Mouse (Mus musculus) gastrocnemius, adult 2 months (tissue): ENCODE data around the gene Timmdc1. TPM values are rescaled to one million over a fixed set of nuclear protein-coding genes. Genes with fewer than 3 reads are reported as not detected.

Source experiments
- DNase-seq: peaks from one replicate; pipeline ENCODE4 v3.0.0; 2022
- H3K27ac ChIP-seq: fragments of 200-600 bp; 2 replicates; pipeline ENCODE4 v1.8.1; 2022; ENCODE audit warnings: mild to moderate bottlenecking
- H3K4me3 ChIP-seq: fragments of 200-600 bp; 2 replicates; pipeline ENCODE4 v1.8.1; 2022; ENCODE audit warnings: mild to moderate bottlenecking, moderate library complexity
- CTCF ChIP-seq: fragments of 200-600 bp; IDR thresholded peaks from 2 replicates; pipeline ENCODE4 v1.8.1; 2022; ENCODE audit warnings: antibody characterized with exemption, mild to moderate bottlenecking, moderate library complexity
- intact Hi-C: fragments of 180-260 bp; cut with DNase I; formaldehyde crosslinking; loops from one replicate; pipeline ENCODE4 v1.15.1; 2025
- long read RNA-seq, 2 experiments: library from polyadenylated mRNA; stranded (forward); transcript quantifications; one replicate each; pipeline ENCODE4 v2.0.0; 2021
- total RNA-seq, 2 experiments: library from RNA; stranded (reverse); gene quantifications; 2 replicates each; pipeline ENCODE4 v1.2.3; 2021

Timmdc1 gene
- total RNA-seq: 10 to 100 TPM; 40.9 to 54.9 TPM
- long read RNA-seq, experiment 1, transcript Timmdc1-201 (7 exons, 1,573 nt): major isoform, 6 of 9 reads
- long read RNA-seq, experiment 1, partial matches to known transcripts: 1 of 9 reads
- long read RNA-seq, experiment 1, other reads (novel, unspliced or antisense): 1 of 9 reads
- long read RNA-seq, experiment 2, transcript Timmdc1-201 (7 exons, 1,573 nt): major isoform, 7 of 10 reads
- long read RNA-seq, experiment 2, partial matches to known transcripts: 1 of 10 reads
- long read RNA-seq, experiment 2, other reads (novel, unspliced or antisense): 2 of 10 reads

- peak within 1 kb of the TSS; percentile 98 for H3K27ac ChIP-seq
- intact Hi-C loops: loop anchor here (5.0 kb wide), 1 partner anchor 40 kb away; no protein-coding TSS in a partner anchor
- peak; percentile 97 for DNase-seq
These were observed at the start of gene Timmdc1 for GRCm38 (mm10) chr16:38522129-38523084. Gene Timmdc1, minus strand, starts transcription at chr16:38522663.

GRCm38 (mm10) chr16:38571481-38571880 is 49.0 kb upstream of the Timmdc1 start:
- no peak for DNase-seq
- intact Hi-C loops: no loop called here
- no peak overlapping the region for H3K4me3 ChIP-seq
- no peak for TF ChIP-seq CTCF
- H3K27ac ChIP-seq: no peak overlapping the region

More at GRCm38 (mm10) chr16:38522129-38523084, at the start of gene Timmdc1:
- TF ChIP-seq CTCF: peak; percentile 29
- H3K4me3 ChIP-seq: peak within 1 kb of the TSS; percentile 94

- no peak for DNase-seq
- H3K4me3 ChIP-seq: no peak overlapping the region
- TF ChIP-seq CTCF: no peak
- intact Hi-C loops: no loop called here
- H3K27ac ChIP-seq: no peak overlapping the region
These were observed 45.7 kb upstream of the Timmdc1 start for GRCm38 (mm10) chr16:38568192-38568591.

- TF ChIP-seq CTCF: no peak
- H3K4me3 ChIP-seq: peak overlapping the region; percentile 86
- H3K27ac ChIP-seq: peak overlapping the region; percentile 92
- intact Hi-C loops: loop anchor here (5.0 kb wide), 1 partner anchor 41 kb away; the partner anchor contains the start of gene Timmdc1
- no peak for DNase-seq
These were observed 41.1 kb upstream of the Timmdc1 start for GRCm38 (mm10) chr16:38563516-38563915.

GRCm38 (mm10) chr16:38562968-38563327 is 40.5 kb upstream of the Timmdc1 start:
- intact Hi-C loops: loop anchor here (5.0 kb wide), 1 partner anchor 41 kb away; the partner anchor contains the start of gene Timmdc1
- TF ChIP-seq CTCF: no peak
- DNase-seq: no peak
- peak overlapping the region; percentile 86 for H3K4me3 ChIP-seq
- peak overlapping the region; percentile 92 for H3K27ac ChIP-seq

- Histone ChIP-seq H3K4me3 (peak overlapping the region; percentile 86), H3K27ac (peak overlapping the region; percentile 92)
- intact Hi-C loops: loop anchor here (5.0 kb wide), 1 partner anchor 40 kb away; the partner anchor contains the start of gene Timmdc1
- TF ChIP-seq CTCF: no peak
- DNase-seq: peak; percentile 97
These were observed 39.9 kb upstream of the Timmdc1 start for GRCm38 (mm10) chr16:38562131-38562967.

- TF ChIP-seq CTCF: no peak
- DNase-seq: no peak
- H3K27ac ChIP-seq: no peak within 1 kb of the TSS
- intact Hi-C loops: no loop called here
- no peak within 1 kb of the TSS for H3K4me3 ChIP-seq
These were observed 35.8 kb upstream of the Timmdc1 start, which contains the start of gene Tmem39a for GRCm38 (mm10) chr16:38558221-38558748. Gene Tmem39a, plus strand, starts transcription at chr16:38558698.

GRCm38 (mm10) chr16:38555988-38556387 is 33.5 kb upstream of the Timmdc1 start:
- no peak for DNase-seq
- intact Hi-C loops: no loop called here
- TF ChIP-seq CTCF: no peak
- Histone ChIP-seq H3K4me3 (no peak overlapping the region), H3K27ac (no peak overlapping the region)

- no peak for TF ChIP-seq CTCF
- H3K4me3 ChIP-seq: peak within 1 kb of the TSS; percentile 99
- peak within 1 kb of the TSS; percentile 83 for H3K27ac ChIP-seq
- peak; percentile 85 for DNase-seq
- intact Hi-C loops: no loop called here
These were observed 27.3 kb upstream of the Timmdc1 start, which contains the start of gene Poglut1 for GRCm38 (mm10) chr16:38549479-38550396. Gene Poglut1, minus strand, starts transcription at chr16:38550258.

- no peak for TF ChIP-seq CTCF
- intact Hi-C loops: no loop called here
These were observed 25.5 kb upstream of the Timmdc1 start for GRCm38 (mm10) chr16:38548000-38548399.

More at GRCm38 (mm10) chr16:38548000-38548399, 25.5 kb upstream of the Timmdc1 start:
- H3K27ac ChIP-seq: no peak overlapping the region
- H3K4me3 ChIP-seq: no peak overlapping the region
- no peak for DNase-seq
